Mouse (Mus musculus) layer of hippocampus, adult 2 months (tissue): ENCODE data around the gene Plvap. TPM values are rescaled to one million over a fixed set of nuclear protein-coding genes. Genes with fewer than 3 reads are reported as not detected.
"Not testable (repeated sequence)": the region's sequence is repeated elsewhere in the genome, so short reads cannot be mapped to it uniquely, and the experiment has no call there.

Experiments used
- DNase-seq, 2 experiments: peaks; one replicate each; pipeline ENCODE4 v3.0.0; 2022; ENCODE audit warnings: low spot score in 2 of 2
- H3K27ac ChIP-seq: fragments of 200-600 bp; 2 replicates; pipeline ENCODE4 v1.8.1; 2022
- H3K4me3 ChIP-seq: fragments of 200-600 bp; 2 replicates; pipeline ENCODE4 v1.8.1; 2022; ENCODE audit warnings: mild to moderate bottlenecking
- CTCF ChIP-seq: fragments of 200-600 bp; conservative IDR thresholded peaks from 2 replicates; pipeline ENCODE4 v1.8.1; 2022; ENCODE audit warnings: antibody characterized with exemption, mild to moderate bottlenecking, moderate library complexity
- total RNA-seq, 2 experiments: library from RNA; stranded (reverse); gene quantifications; 2 replicates each; pipeline ENCODE4 v1.2.3; 2021

Gene Plvap
- total RNA-seq, 2 experiments from 2014 or later = 7.3 to 7.7 TPM

DNA sequence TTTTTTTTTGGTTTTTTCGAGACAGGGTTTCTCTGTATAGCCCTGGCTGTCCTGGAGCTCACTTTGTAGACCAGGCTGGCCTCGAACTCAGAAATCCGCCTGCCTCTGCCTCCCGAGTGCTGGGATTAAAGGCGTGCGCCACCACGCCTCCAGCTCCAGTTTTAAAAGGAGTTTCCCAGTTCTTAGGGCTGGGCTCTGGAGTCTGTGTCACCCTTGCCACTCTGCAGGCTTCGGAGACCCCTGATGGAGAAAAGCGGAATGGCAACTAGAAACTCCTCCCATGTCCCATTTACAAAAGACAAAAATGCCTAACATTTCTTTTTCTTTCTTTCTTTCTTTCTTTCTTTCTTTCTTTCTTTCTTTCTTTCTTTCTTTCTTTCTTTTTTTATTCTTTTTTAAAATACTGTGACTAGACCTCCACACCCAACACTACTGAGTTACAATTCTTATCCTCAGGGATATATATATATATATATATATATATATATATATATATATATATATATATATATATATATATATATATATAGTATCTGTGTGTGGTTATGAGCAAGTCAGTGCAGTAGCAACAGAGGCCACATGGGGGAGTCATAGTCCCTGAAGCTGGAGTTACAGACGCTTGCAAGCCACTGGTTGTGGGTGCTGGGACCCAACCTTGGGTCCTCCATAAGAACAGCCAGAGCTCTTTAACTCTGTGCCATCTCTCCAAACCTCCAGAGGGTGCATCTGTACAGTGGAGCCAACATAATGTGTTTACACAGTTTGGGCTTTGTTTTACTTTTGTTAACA lies 7.7 kb upstream of the Plvap start:
- not testable (repeated sequence) for H3K27ac ChIP-seq, H3K4me3 ChIP-seq
- DNase-seq = peak in 1 of 2 experiments; percentile 49
- peak; percentile 75 for TF ChIP-seq CTCF

DNA sequence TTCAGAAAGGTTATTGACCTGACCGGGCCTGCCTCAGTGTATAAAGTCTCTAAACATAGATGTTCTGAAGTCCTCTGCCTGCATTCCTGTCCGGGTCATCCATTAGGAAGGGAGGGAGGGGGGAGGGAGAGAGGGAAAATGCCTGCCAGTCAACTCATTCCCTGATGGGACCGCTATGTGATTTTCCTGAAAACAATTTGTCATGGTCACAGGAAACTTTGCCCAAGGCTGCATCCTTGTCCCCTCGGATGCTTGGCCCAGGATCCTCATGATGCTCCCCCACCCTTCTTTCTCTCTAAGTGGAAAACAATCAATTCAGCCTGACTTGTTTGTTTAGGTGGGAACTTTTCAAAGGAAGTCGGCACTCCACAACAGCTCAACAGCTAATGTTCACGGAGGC lies 5.2 kb upstream of the Plvap start:
- no peak for DNase-seq
- Histone ChIP-seq H3K4me3 (no peak overlapping the region), H3K27ac (no peak overlapping the region)
- no peak for TF ChIP-seq CTCF

DNA sequence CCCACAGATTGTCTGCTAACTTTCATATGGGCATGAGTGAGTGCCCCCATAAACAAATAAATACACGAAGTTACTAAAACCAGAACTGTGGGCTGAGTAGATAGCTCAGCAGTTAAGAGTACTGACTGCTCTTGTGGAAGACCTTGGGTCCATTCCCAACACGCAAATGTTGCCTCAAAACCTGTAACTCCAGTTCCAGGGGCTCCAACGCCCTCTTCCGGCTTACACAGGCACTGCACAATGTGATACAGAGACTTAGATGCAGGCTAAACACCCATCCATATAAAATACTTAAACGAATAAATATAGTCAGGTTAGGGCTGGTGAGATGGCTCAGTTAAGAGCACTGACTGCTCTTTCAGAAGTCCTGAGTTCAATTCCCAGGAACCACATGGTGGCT lies 3.5 kb upstream of the Plvap start:
- no peak for DNase-seq
- H3K4me3 ChIP-seq = no peak overlapping the region
- no peak overlapping the region for H3K27ac ChIP-seq
- peak; percentile 23; the same call in 1 of the 2 replicates for TF ChIP-seq CTCF

DNA sequence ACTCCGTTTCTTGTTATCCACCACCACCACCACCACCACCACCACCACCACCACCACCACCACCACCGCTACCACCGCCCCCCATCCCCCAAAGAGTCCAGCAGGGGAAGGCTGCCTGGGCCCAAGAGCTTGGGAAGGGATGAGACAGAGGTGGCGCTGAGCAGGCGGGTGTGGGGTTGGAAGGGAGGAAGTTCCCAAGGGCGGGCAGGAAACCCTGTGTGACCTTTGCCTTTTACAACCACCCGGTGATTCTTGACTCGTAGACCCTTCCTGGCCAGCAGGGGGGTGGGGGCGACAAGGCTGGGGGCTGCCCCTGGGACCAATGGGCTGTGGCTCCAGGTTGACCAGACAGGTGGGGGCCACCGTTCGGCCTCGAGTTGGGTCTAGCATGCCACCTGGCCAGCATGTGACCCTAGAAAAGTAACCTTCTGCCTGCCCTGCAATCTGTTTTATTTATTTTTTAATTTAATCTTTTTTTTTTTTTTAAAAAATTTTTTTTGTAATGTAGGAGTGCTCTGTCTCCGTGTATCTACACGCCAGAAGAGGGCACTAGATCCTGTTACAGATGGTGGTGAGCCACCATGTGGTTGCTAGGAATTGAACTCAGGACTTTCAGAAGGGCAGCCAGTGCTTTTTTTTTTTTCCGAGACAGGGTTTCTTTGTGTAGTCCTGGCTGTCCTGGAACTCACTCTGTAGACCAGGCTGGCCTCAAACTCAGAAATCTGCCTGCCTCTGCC lies 1.6 kb upstream of the Plvap start:
- DNase-seq = no peak
- no peak overlapping the region for H3K27ac ChIP-seq
- no peak overlapping the region for H3K4me3 ChIP-seq
- TF ChIP-seq CTCF = peak; percentile 52

DNA sequence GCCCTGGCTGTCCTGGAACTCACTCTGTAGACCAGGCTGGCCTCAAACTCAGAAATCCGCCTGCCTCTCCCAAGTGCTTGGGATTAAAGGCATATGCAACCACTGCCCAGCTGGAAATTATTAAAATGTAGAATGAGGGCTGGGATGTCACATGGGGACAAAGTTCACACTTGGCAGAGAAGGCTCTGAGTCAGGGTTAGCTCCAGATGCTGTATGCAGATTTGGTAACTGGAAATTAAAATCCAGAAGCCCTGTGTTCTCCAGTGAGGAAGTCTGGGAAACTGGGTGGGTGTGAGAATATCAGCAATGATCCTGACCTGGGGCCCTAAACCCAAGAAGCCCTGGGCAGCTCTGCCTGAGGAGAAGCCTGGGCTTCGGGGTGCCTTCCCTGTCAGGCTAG lies 2.2 kb downstream of the Plvap start:
- no peak for DNase-seq
- TF ChIP-seq CTCF = no peak
- Histone ChIP-seq H3K27ac (no peak overlapping the region), H3K4me3 (no peak overlapping the region)

DNA sequence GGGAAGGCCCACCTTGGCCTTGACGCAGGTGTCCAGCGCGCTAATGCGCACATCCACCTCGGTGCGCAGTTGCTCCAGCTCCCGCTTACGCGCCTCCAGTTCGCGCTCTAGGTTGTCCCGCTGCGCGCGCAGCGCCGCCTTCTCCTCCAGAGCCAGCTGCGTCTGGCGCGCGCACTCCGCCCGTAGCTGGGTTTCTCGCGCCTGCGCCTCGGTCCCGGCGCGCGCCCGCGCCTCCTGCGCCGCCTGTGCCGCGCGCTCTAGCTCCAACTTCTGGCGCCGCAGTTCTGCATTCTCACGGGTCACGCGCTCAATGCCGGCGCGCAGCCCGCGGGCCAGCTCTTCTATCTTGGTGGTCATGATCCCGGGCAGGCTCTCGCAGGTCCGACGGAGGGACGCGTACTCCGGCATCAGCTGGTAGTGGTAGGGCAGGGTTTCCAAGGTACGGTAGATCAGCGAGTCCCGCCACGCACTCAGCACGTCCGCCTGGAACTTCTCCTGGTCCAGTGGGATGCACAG lies 3.9 kb downstream of the Plvap start:
- peak overlapping the region; percentile 80 for H3K27ac ChIP-seq
- no peak for TF ChIP-seq CTCF
- DNase-seq = peak; percentile 80 to 81
- H3K4me3 ChIP-seq = peak overlapping the region; percentile 57

DNA sequence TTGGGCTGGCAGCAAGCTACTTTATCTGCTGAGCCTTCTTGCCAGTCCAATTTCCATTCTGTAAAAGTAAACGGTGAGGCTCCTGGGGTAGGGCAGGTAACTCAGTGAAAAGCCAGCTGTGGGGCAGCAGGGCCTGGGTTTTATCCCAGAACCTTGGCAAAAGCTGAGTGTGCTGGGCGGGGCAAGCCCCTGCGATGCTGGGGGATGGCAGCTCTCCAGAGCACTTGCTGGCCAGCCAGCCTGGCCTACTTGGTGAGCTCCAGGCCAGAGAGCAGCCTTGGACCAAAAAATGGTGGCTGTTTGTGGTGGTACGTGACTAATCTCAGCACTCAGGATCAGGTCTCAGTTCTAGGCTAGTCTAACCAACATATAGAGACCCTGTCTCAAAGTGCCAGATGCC lies 5.6 kb downstream of the Plvap start:
- no peak for TF ChIP-seq CTCF
- Histone ChIP-seq H3K27ac (no peak overlapping the region), H3K4me3 (no peak overlapping the region)
- DNase-seq = no peak

DNA sequence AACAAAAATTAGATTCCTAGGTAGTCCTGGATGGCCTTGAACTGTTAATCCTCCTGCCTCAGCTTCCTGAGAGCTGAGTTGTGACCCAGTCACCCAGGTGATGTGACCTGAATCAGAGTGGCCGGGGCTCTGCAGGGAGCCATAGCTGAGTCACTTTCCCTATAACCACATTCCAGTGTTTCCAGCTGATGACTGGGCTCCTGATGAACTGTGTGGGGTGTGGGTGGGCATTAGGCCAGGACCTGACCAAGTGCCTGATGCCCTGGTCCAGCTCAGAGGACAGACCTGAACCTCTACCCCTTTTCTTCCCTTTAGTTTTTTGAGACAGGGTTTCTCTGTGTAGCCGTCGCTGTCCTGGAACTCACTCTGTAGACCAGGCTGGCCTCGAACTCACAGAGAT lies 6.2 kb downstream of the Plvap start:
- no peak overlapping the region for H3K4me3 ChIP-seq
- no peak for TF ChIP-seq CTCF
- DNase-seq = no peak
- no peak overlapping the region for H3K27ac ChIP-seq

DNA sequence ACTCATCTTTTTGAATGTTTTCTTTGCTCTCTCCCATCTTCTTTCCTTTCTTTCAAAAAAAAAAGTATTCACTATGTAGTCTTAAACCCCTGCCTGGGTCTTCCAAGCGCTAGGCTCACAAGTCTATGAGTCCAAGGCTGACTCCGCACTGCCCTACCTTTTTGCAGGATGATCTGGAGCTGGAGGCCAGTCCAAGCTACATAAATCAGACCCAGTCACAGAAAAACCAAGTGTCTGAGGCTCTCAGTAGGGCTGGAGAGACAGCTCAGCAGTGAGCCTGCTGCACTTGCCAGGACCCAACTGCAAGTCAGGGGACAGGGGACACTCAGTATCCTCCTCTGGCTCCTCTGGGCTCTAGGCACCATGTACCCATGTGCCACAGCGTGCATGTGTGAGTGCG lies 7.2 kb downstream of the Plvap start:
- Histone ChIP-seq H3K4me3 (no peak overlapping the region), H3K27ac (no peak overlapping the region)
- DNase-seq = no peak
- no peak for TF ChIP-seq CTCF

DNA sequence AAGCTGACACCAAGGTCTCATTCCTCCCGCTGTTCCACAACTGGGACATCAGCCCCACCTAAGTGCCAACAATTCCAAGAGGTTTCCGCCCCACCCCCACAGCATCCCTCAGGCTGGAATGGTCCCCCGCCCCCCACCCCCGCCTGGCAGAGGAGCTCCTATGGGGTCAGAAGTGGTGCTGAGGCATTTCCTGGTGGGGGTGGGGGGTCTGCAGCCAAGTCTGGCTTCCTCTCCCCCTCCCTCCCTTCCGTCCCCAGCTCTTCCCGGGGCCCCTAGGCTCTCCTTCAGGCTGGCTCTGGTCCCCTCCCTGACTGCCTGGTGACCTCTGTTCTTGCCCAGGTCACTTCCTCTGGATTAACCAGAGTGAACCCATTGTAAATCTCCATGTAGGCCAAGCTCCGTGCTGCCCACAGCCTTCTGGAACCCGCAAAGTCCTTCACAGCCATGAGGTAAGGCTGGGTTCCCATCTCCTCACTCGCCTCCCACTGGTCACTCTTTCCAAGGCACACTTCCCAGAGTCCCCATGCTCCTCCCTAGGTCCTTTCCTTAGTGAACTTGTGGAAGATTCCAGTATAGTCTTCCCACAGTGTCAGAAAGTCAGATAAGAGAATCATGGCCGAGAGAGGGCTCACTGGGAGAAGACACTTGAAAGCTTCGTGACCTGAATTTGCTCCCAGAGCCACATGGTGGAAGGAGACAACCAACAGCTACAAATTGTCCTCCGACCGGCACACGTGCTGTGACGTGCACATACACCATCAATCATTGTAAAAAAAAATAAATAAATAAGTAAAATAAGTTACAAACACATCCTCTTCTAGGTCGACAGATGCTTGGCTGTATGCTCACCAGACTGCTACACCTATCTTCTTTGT lies 12.5 kb downstream of the Plvap start:
- Histone ChIP-seq H3K27ac (no peak overlapping the region), H3K4me3 (no peak overlapping the region)
- no peak for TF ChIP-seq CTCF
- no peak for DNase-seq

DNA sequence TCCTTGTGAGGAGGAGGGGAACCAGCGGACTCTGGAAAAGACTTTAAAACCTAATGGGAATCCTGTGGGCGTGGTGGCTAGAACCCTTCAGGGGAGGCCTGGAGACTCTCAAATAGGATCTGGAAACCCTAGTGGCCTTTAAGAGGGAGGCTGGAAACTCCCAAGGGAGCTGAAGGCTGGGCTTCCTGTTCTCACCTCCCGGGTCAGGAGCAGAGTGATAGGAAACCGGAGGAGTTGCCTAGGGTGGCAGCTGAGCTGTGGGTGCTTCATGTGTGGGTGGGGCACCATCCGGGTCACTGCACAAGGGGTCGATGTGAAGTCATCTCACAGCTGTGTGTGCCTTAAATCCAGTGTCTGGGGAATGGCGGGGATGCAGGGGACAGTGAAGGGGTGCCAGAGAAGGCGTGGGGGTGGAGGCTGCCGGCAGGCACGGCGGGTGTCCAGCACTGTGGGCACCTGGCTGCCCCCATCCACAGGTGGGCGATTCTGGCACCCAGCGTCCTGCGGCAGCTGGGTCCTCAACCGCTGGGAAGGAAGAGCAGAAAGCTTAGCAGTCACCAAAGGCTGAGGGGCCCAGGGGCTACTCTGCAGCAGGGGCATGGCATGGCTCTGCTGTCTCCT lies 13.6 kb downstream of the Plvap start:
- TF ChIP-seq CTCF = no peak

DNA sequence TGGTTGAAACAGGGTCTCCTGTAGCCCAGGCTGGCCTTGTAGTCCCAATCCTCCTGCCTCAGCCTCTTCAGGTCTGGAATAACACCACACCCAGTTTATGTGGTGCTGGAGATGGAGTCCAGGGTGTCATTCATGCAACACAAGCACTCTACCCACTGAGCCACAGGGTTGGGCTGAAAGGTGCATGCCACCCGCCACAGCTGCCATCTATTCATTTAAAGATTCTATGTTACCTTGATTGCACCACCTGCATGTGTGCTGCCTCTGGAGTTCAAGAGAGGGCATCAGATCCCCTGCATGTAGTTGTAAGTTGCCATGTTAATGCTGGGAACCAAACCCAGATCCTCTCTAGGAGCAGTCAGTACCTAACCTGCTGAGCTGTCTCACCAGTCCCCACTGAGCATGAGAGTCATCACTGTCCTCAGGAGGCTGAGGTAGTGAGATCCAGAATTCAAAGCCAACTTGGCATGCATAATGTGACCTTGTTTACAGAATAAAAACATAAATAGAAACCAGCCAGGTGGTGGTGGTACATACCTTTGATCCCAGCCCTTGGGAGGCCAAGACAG lies 14.4 kb downstream of the Plvap start:
- no peak for TF ChIP-seq CTCF
- DNase-seq = no peak
- Histone ChIP-seq H3K27ac (0 out of 2 replicates have a peak overlapping the region, but pooled peaks have one; percentile 70), H3K4me3 (no peak overlapping the region)

More for the DNA sequence above, 13.6 kb downstream of the Plvap start:
- Histone ChIP-seq H3K4me3 (no peak overlapping the region), H3K27ac (no peak overlapping the region)
- no peak for DNase-seq
